Comparison of ENCODE assay signal across 14 mouse cellular contexts in the genomic region with DNA sequence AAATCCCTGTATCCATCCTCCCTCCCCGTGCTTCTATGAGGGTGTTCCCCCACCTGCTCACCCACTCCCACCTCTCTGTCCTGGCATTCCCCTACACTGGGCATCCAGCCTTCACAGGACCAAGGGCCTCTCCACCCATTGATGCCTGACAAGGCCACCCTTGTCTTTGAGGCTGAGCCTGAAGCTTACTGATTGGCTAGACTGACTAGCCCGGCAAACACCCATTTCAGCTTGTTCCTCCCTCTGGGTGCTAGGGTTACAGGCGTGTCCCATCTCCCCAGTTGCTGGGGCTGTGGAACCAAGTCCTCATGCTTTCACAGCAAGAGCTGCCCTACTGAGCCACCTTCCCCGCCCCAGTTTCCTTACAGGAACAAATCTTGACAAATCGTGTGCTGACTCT.
DNase-seq lines count a peak whose midpoint lies in the region; ATAC-seq lines count a peak whose summit lies in the region.
"Had no signal": no experiment of that assay in that cellular context is flagged by ENCODE, and none has a peak within 500 bp of the region (broad histone marks: within the 10 kb centered on the region; RNA-seq: fewer than 3 reads in every experiment).

No protein-coding gene starts in this region.

- intact Hi-C loops in heart, postnatal 10 days (cut with DNase I): no loop called here

- peak; percentile 74 for DNase-seq in heart, adult 11 months
- no peak for DNase-seq in heart, postnatal 10 days
- peak; percentile 19 for DNase-seq in right cerebral cortex, adult 18-20 months
- no peak for DNase-seq in right cerebral cortex, postnatal 14 days
- peak; percentile 9 to 18 for DNase-seq in layer of hippocampus, postnatal 36 days
- DNase-seq in urinary bladder, postnatal 14 days (ENCODE audit: low spot score): no peak
- no peak for DNase-seq in heart, adult 8-10 months (ENCODE audit: low spot score)
- DNase-seq: adrenal gland, postnatal 36 days; cerebellum, adult 11 months; gastrocnemius, postnatal 25 days; kidney, postnatal 25 days; midbrain, embryonic 14.5 days had no signal

- ATAC-seq in erythroid progenitor cell, adult 5-6 weeks (replicated peaks; ENCODE audit: low FRiP score, poor library complexity, severe bottlenecking): no peak
- ATAC-seq: intestine, embryonic 15.5 days had no signal

Comparison
In these comparisons a context has a peak if more than half of its experiments do, and no peak if none do; other contexts are left out.
1. DNase-seq: peak in heart, adult 11 months (single experiment), right cerebral cortex, adult 18-20 months (single experiment) and layer of hippocampus, postnatal 36 days (2 of 2); none in heart, postnatal 10 days (0 of 2), right cerebral cortex, postnatal 14 days (single experiment), urinary bladder, postnatal 14 days (single experiment) and heart, adult 8-10 months (single experiment).